ENCODE assay signal across 14 mouse cellular contexts in the genomic region with DNA sequence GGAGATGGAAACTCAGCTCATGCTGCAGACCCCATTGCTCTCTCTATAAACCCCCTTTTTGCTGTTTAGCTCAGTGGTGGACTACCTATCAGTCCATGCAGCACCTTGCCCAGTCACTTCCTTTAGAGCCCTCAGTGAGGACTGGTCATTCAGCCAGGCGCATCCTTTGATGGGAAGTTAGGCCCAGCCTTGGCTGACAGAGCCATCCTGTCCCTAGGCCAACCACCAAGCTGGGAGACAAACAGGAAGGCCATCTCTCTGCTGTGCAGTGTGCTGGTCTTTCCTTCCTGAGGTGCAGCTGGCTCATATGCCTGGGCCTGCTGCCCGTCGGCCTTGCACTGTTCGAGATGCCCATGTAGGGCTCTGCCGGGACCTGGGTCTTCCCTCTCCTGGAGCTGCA. TPM values are rescaled to one million over a fixed set of nuclear protein-coding genes. Genes with fewer than 3 reads are reported as not detected.
DNase-seq lines count a peak whose midpoint lies in the region; ATAC-seq and TF ChIP-seq lines count a peak whose summit lies in the region.
"Had no signal": no experiment of that assay in that cellular context is flagged by ENCODE, and none has a peak within 500 bp of the region (broad histone marks: within the 10 kb centered on the region; RNA-seq: fewer than 3 reads in every experiment).

No protein-coding gene starts in this region.

- 0 out of 2 replicates have a peak, but pooled peaks cover 10% of the 10 kb centered on the region for H3K4me1 ChIP-seq in kidney, embryonic 14.5 days (ENCODE audit: control insufficient read depth, insufficient read depth, low read length)
- H3K4me1 ChIP-seq in stomach, embryonic 14.5 days (ENCODE audit: control insufficient read depth, insufficient read depth, low read length), result peaks cover 10% of the 10 kb centered on the region
- no peaks in the 10 kb centered on the region for H3K4me1 ChIP-seq in stomach, postnatal 0 days (replicated peaks; ENCODE audit: control insufficient read depth, insufficient read depth)
- H3K4me1 ChIP-seq in midbrain, embryonic 13.5 days (replicated peaks), result 0 out of 2 replicates have a peak, but pooled peaks cover 6% of the 10 kb centered on the region

- no peak overlapping the region for H3K27ac ChIP-seq in kidney, embryonic 14.5 days (ENCODE audit: low read depth, low read length)
- peak overlapping the region; percentile 7; the same call in 1 of the 2 replicates for H3K27ac ChIP-seq in stomach, embryonic 14.5 days (ENCODE audit: low read length)
- no peak overlapping the region for H3K27ac ChIP-seq in stomach, postnatal 0 days (replicated peaks)
- H3K27ac ChIP-seq in midbrain, embryonic 13.5 days, result no peak overlapping the region
- H3K27ac ChIP-seq: limb, embryonic 15.5 days had no signal

- TF ChIP-seq EP300 in stomach, postnatal 0 days (optimal IDR thresholded peaks at IDR 0.05), result no peak

- no peaks in the 10 kb centered on the region for H3K27me3 ChIP-seq in kidney, embryonic 14.5 days (ENCODE audit: control insufficient read depth, insufficient read depth, low read length)
- H3K27me3 ChIP-seq in stomach, embryonic 14.5 days (ENCODE audit: control insufficient read depth, insufficient read depth, low read length), result no peaks in the 10 kb centered on the region
- H3K27me3 ChIP-seq in stomach, postnatal 0 days (ENCODE audit: control insufficient read depth, insufficient read depth, low read length), result no peaks in the 10 kb centered on the region
- H3K27me3 ChIP-seq in midbrain, embryonic 13.5 days, result no peaks in the 10 kb centered on the region
- H3K27me3 ChIP-seq: limb, embryonic 15.5 days had no signal

- no peak overlapping the region; the same call in 1 of the 2 replicates for H3K4me2 ChIP-seq in kidney, embryonic 14.5 days (replicated peaks; ENCODE audit: low read depth, low read length)
- no peak overlapping the region for H3K4me2 ChIP-seq in stomach, embryonic 14.5 days (replicated peaks; ENCODE audit: low read depth, low read length)
- no peak overlapping the region for H3K4me2 ChIP-seq in stomach, postnatal 0 days (replicated peaks; ENCODE audit: low read depth)
- no peak overlapping the region for H3K4me2 ChIP-seq in midbrain, embryonic 13.5 days (replicated peaks)
- H3K4me2 ChIP-seq: limb, embryonic 15.5 days had no signal

- no peak overlapping the region for H3K4me3 ChIP-seq in kidney, embryonic 14.5 days (ENCODE audit: low read length)
- H3K4me3 ChIP-seq in stomach, embryonic 14.5 days (ENCODE audit: low read depth, low read length), result no peak overlapping the region
- H3K4me3 ChIP-seq in stomach, postnatal 0 days (ENCODE audit: low read depth, low read length), result no peak overlapping the region
- H3K4me3 ChIP-seq in midbrain, embryonic 13.5 days (replicated peaks), result no peak overlapping the region
- H3K4me3 ChIP-seq: limb, embryonic 15.5 days had no signal

- no peaks in the 10 kb centered on the region for H3K9me3 ChIP-seq in kidney, embryonic 14.5 days (ENCODE audit: control insufficient read depth, low read length)
- no peaks in the 10 kb centered on the region for H3K9me3 ChIP-seq in stomach, embryonic 14.5 days (ENCODE audit: control insufficient read depth, low read depth, low read length)
- no peaks in the 10 kb centered on the region for H3K9me3 ChIP-seq in stomach, postnatal 0 days (ENCODE audit: control insufficient read depth, low read length)
- no peaks in the 10 kb centered on the region for H3K9me3 ChIP-seq in midbrain, embryonic 13.5 days
- H3K9me3 ChIP-seq: limb, embryonic 15.5 days had no signal

- no peak for ATAC-seq in kidney, embryonic 14.5 days (ENCODE audit: low FRiP score, low TSS enrichment)
- no peak for ATAC-seq in stomach, embryonic 14.5 days (ENCODE audit: insufficient number of reproducible peaks, insufficient read depth, low FRiP score, low read depth)
- ATAC-seq in stomach, postnatal 0 days (ENCODE audit: low FRiP score, low TSS enrichment), result no peak
- no peak for ATAC-seq in midbrain, embryonic 13.5 days
- ATAC-seq: forebrain, embryonic 16.5 days had no signal

- peak; percentile 55 for DNase-seq in kidney, adult 11 months
- DNase-seq in stomach, postnatal 0 days (ENCODE audit: low spot score), result no peak
- DNase-seq in kidney, postnatal 10 days, result peak; percentile 56
- DNase-seq in left cerebral cortex, adult 8-10 months (ENCODE audit: low spot score in 2 of 2), result no peak
- DNase-seq: cerebellum, adult 8-10 months; thymus, adult 2 months had no signal

- H3K36me3 ChIP-seq in kidney, embryonic 14.5 days (ENCODE audit: control insufficient read depth, insufficient read depth, low read length), result no peaks in the 10 kb centered on the region
- H3K36me3 ChIP-seq in stomach, embryonic 14.5 days (ENCODE audit: control insufficient read depth, insufficient read depth, low read length), result no peaks in the 10 kb centered on the region
- H3K36me3 ChIP-seq in stomach, postnatal 0 days (ENCODE audit: control insufficient read depth, insufficient read depth, low read length), result no peaks in the 10 kb centered on the region
- no peaks in the 10 kb centered on the region for H3K36me3 ChIP-seq in midbrain, embryonic 13.5 days
- H3K36me3 ChIP-seq: limb, embryonic 15.5 days had no signal

- H3K9ac ChIP-seq in kidney, embryonic 14.5 days (ENCODE audit: low read depth, low read length), result no peak overlapping the region
- no peak overlapping the region for H3K9ac ChIP-seq in stomach, embryonic 14.5 days (replicated peaks; ENCODE audit: low read depth, low read length)
- no peak overlapping the region for H3K9ac ChIP-seq in stomach, postnatal 0 days (ENCODE audit: low read length)
- H3K9ac ChIP-seq in midbrain, embryonic 13.5 days (replicated peaks), result no peak overlapping the region
- H3K9ac ChIP-seq: limb, embryonic 15.5 days had no signal

- TF ChIP-seq CTCF in stomach, postnatal 0 days (IDR thresholded peaks at IDR 0.05; ENCODE audit: low read depth), result no peak

- 82% methylated on average over 5 of the region's 5 CpGs for WGBS in kidney, embryonic 14.5 days
- 82% methylated on average over 5 of the region's 5 CpGs for WGBS in stomach, embryonic 14.5 days
- WGBS in stomach, postnatal 0 days, result 92% methylated on average over 5 of the region's 5 CpGs
- WGBS in midbrain, embryonic 13.5 days, result 94% methylated on average over 5 of the region's 5 CpGs

RNA-seq across cellular contexts. Expression of a gene that starts 0.9 kb away (rescaled TPM):
- 172 and 194 TPM in 2 replicates for polyA plus RNA-seq in kidney, embryonic 14.5 days (2014; fragmentation: Nextera tagmentation; extraction: Ambion mirVana)
- 113 and 120 TPM in 2 replicates for polyA plus RNA-seq in stomach, embryonic 14.5 days (2014; fragmentation: Nextera tagmentation; extraction: Ambion mirVana)
- polyA plus RNA-seq in stomach, postnatal 0 days (2015; fragmentation: Nextera tagmentation; extraction: Ambion mirVana), result 49.7 and 54.3 TPM in 2 replicates
- polyA plus RNA-seq in midbrain, embryonic 13.5 days (2015; fragmentation: Nextera tagmentation; extraction: Ambion mirVana), result 44.9 and 55.9 TPM in 2 replicates
- 10 to 100 TPM; 63.8 to 88.2 (median 66.2) TPM for total RNA-seq in left cerebral cortex, adult 8-10 months (2022)

RNA-seq across cellular contexts. Expression of a gene that starts 5.7 kb away (rescaled TPM):
- not detected in 2 replicates for polyA plus RNA-seq in kidney, embryonic 14.5 days (2014; fragmentation: Nextera tagmentation; extraction: Ambion mirVana)
- not detected in 2 replicates for polyA plus RNA-seq in stomach, embryonic 14.5 days (2014; fragmentation: Nextera tagmentation; extraction: Ambion mirVana)
- 0.18 TPM in 1 of 2 replicates, not detected in the other for polyA plus RNA-seq in stomach, postnatal 0 days (2015; fragmentation: Nextera tagmentation; extraction: Ambion mirVana)
- polyA plus RNA-seq in midbrain, embryonic 13.5 days (2015; fragmentation: Nextera tagmentation; extraction: Ambion mirVana), result not detected in 2 replicates
- not detected for total RNA-seq in left cerebral cortex, adult 8-10 months (2022)
- total RNA-seq: adrenal gland, postnatal 4 days; CH12.LX; gastrocnemius, postnatal 4 days had no signal
- polyA plus RNA-seq: forebrain, embryonic 16.5 days; limb, embryonic 15.5 days; thymus, adult 2 months had no signal

RNA-seq across cellular contexts. Expression of a gene that starts 23.5 kb away (rescaled TPM):
- 30.0 and 41.4 TPM in 2 replicates for polyA plus RNA-seq in kidney, embryonic 14.5 days (2014; fragmentation: Nextera tagmentation; extraction: Ambion mirVana)
- 43.7 and 44.8 TPM in 2 replicates for polyA plus RNA-seq in stomach, embryonic 14.5 days (2014; fragmentation: Nextera tagmentation; extraction: Ambion mirVana)
- polyA plus RNA-seq in stomach, postnatal 0 days (2015; fragmentation: Nextera tagmentation; extraction: Ambion mirVana), result 109 and 120 TPM in 2 replicates
- polyA plus RNA-seq in midbrain, embryonic 13.5 days (2015; fragmentation: Nextera tagmentation; extraction: Ambion mirVana), result 4.0 and 5.3 TPM in 2 replicates
- total RNA-seq in left cerebral cortex, adult 8-10 months (2022), result 1 to 10 TPM; 1.5 to 3.9 (median 3.6) TPM

RNA-seq across cellular contexts. Expression of a gene that starts 47.5 kb away (rescaled TPM):
- polyA plus RNA-seq in kidney, embryonic 14.5 days (2014; fragmentation: Nextera tagmentation; extraction: Ambion mirVana), result 30.3 and 39.1 TPM in 2 replicates
- polyA plus RNA-seq in stomach, embryonic 14.5 days (2014; fragmentation: Nextera tagmentation; extraction: Ambion mirVana), result 37.7 and 38.5 TPM in 2 replicates
- 10.9 and 13.4 TPM in 2 replicates for polyA plus RNA-seq in stomach, postnatal 0 days (2015; fragmentation: Nextera tagmentation; extraction: Ambion mirVana)
- polyA plus RNA-seq in midbrain, embryonic 13.5 days (2015; fragmentation: Nextera tagmentation; extraction: Ambion mirVana), result 112 and 118 TPM in 2 replicates
- total RNA-seq in left cerebral cortex, adult 8-10 months (2022), result 10 to 100 TPM; 69.1 to 74.8 (median 73.2) TPM

Comparison
In these comparisons a context has a peak if more than half of its experiments do, and no peak if none do; other contexts are left out.
1. DNase-seq: peak in kidney, adult 11 months (single experiment) and kidney, postnatal 10 days (single experiment); none in stomach, postnatal 0 days (single experiment) and left cerebral cortex, adult 8-10 months (0 of 2).